21 mouse cellular contexts compared by ENCODE assay signal in genomic region chr11:40558486-40558885, GRCm38 (mm10).
DNase-seq lines count a peak whose midpoint lies in the region; ATAC-seq and TF ChIP-seq lines count a peak whose summit lies in the region.
"Had no signal": no experiment of that assay in that cellular context is flagged by ENCODE, and none has a peak within 500 bp of the region (broad histone marks: within the 10 kb centered on the region; RNA-seq: fewer than 3 reads in every experiment).

No protein-coding gene starts in this region.

- peak; percentile 56 for DNase-seq in kidney, postnatal 0 days (ENCODE audit: low spot score)
- DNase-seq in kidney, postnatal 14 days = no peak
- no peak for DNase-seq in left cerebral cortex, adult 2 months (ENCODE audit: extremely low spot score in 1 of 2, low spot score in 2 of 2)
- DNase-seq in left cerebral cortex, postnatal 36 days (ENCODE audit: low spot score in 2 of 2) = no peak
- DNase-seq: adrenal gland, adult 2 months; adrenal gland, postnatal 10 days; adrenal gland, postnatal 25 days; cerebellum, adult 11 months; cerebellum, adult 18-20 months; cerebellum, adult 8-10 months; cerebellum, adult 9-11 months; cerebellum, postnatal 14 days; cerebellum, postnatal 36 days; embryo, embryonic 11 days had no signal

- H3K9ac ChIP-seq in kidney, postnatal 0 days (ENCODE audit: low read depth, low read length) = no peak overlapping the region
- H3K9ac ChIP-seq: embryonic facial prominence, embryonic 13.5 days; embryonic facial prominence, embryonic 15.5 days; forebrain, embryonic 12.5 days had no signal

- no peak for TF ChIP-seq CTCF in kidney, postnatal 0 days (IDR thresholded peaks at IDR 0.05; ENCODE audit: low read depth)
- TF ChIP-seq CTCF in left cerebral cortex, adult 2 months (IDR thresholded peaks at IDR 0.05) = no peak

- H3K27me3 ChIP-seq in kidney, postnatal 0 days (ENCODE audit: insufficient read depth, low read length) = no peaks in the 10 kb centered on the region
- H3K27me3 ChIP-seq: embryonic facial prominence, embryonic 13.5 days; embryonic facial prominence, embryonic 15.5 days; forebrain, embryonic 12.5 days had no signal

- no peak overlapping the region for H3K4me2 ChIP-seq in kidney, postnatal 0 days (ENCODE audit: low read length)
- H3K4me2 ChIP-seq: embryonic facial prominence, embryonic 13.5 days; embryonic facial prominence, embryonic 15.5 days; forebrain, embryonic 12.5 days had no signal

- no peaks in the 10 kb centered on the region for H3K36me3 ChIP-seq in kidney, postnatal 0 days (ENCODE audit: insufficient read depth, low read length)
- H3K36me3 ChIP-seq: embryonic facial prominence, embryonic 13.5 days; embryonic facial prominence, embryonic 15.5 days; forebrain, embryonic 10.5 days; forebrain, embryonic 12.5 days had no signal

- no peaks in the 10 kb centered on the region for H3K4me1 ChIP-seq in kidney, postnatal 0 days (replicated peaks; ENCODE audit: insufficient read depth, low read length)
- H3K4me1 ChIP-seq: embryonic facial prominence, embryonic 13.5 days; embryonic facial prominence, embryonic 15.5 days; forebrain, embryonic 10.5 days; forebrain, embryonic 12.5 days had no signal

- no peak overlapping the region for H3K27ac ChIP-seq in kidney, postnatal 0 days
- H3K27ac ChIP-seq in left cerebral cortex, adult 2 months = peak overlapping the region; percentile 24; the same call in 1 of the 2 replicates
- H3K27ac ChIP-seq: embryonic facial prominence, embryonic 13.5 days; embryonic facial prominence, embryonic 15.5 days; forebrain, embryonic 10.5 days; forebrain, embryonic 12.5 days had no signal

- no peak for ATAC-seq in kidney, postnatal 0 days (replicated peaks; ENCODE audit: low FRiP score, low read depth)
- ATAC-seq: forebrain, embryonic 14.5 days; forebrain, embryonic 16.5 days had no signal

- no peaks in the 10 kb centered on the region for H3K9me3 ChIP-seq in kidney, postnatal 0 days (replicated peaks; ENCODE audit: low read length)
- H3K9me3 ChIP-seq: embryonic facial prominence, embryonic 13.5 days; embryonic facial prominence, embryonic 15.5 days; forebrain, embryonic 10.5 days; forebrain, embryonic 12.5 days had no signal

- no peak overlapping the region for H3K4me3 ChIP-seq in kidney, postnatal 0 days (replicated peaks; ENCODE audit: low read depth, low read length)
- H3K4me3 ChIP-seq in left cerebral cortex, adult 2 months = no peak overlapping the region
- H3K4me3 ChIP-seq: embryonic facial prominence, embryonic 13.5 days; embryonic facial prominence, embryonic 15.5 days; erythroblast, embryonic 14.5 days; forebrain, embryonic 10.5 days; forebrain, embryonic 12.5 days had no signal

- intact Hi-C loops in left cerebral cortex, adult 2 months (cut with DNase I) = loop anchor here (5.0 kb wide), 1 partner anchor 119 kb away; no protein-coding TSS in a partner anchor
- intact Hi-C loops in left cerebral cortex, postnatal 36 days (cut with DNase I) = no loop called here

- WGBS in kidney, postnatal 0 days = 60% methylated on average over 2 of the region's 2 CpGs
